Mouse (Mus musculus): ENCODE results near the gene Disp2. TPM values are rescaled to one million over a fixed set of nuclear protein-coding genes. Genes with fewer than 3 reads are reported as not detected.

Gene Disp2
- polyA plus RNA-seq, 1 experiment from 2014 or later = 0.14 TPM

DNA sequence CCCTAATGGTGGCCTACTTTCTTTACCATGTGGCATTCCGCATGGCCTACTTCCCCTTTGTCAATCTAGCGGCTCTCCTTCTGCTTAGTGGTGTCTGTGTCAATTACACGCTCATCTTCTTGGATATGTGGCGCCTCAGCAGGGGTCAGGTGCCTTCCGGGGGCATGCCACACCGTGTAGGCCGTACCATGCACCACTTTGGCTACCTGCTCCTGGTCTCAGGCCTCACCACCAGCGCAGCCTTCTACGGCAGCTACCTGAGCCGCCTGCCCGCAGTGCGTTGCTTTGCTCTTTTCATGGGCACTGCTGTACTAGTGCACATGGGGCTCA lies 10.7 kb downstream of the Disp2 start:
- Histone ChIP-seq H3K27ac (no peak overlapping the region), H3K4me2 (peak overlapping the region; percentile 39), H3K9ac (replicated peaks) (no peak overlapping the region), H3K4me3 (replicated peaks) (0 out of 2 replicates have a peak overlapping the region, but pooled peaks have one; percentile 5), H3K9me3 (no peaks in the 10 kb centered on the region), H3K4me1 (replicated peaks) (peaks cover 6% of the 10 kb centered on the region; the same call in 1 of the 2 replicates), H3K36me3 (no peaks in the 10 kb centered on the region), H3K27me3 (peaks cover 43% of the 10 kb centered on the region)
- peak; percentile 27; the same call in 1 of the 2 replicates for ATAC-seq (ENCODE audit: insufficient number of reproducible peaks, insufficient read depth, low FRiP score, low TSS enrichment, low read depth)
- WGBS = 59% methylated on average over 12 of the region's 12 CpGs

DNA sequence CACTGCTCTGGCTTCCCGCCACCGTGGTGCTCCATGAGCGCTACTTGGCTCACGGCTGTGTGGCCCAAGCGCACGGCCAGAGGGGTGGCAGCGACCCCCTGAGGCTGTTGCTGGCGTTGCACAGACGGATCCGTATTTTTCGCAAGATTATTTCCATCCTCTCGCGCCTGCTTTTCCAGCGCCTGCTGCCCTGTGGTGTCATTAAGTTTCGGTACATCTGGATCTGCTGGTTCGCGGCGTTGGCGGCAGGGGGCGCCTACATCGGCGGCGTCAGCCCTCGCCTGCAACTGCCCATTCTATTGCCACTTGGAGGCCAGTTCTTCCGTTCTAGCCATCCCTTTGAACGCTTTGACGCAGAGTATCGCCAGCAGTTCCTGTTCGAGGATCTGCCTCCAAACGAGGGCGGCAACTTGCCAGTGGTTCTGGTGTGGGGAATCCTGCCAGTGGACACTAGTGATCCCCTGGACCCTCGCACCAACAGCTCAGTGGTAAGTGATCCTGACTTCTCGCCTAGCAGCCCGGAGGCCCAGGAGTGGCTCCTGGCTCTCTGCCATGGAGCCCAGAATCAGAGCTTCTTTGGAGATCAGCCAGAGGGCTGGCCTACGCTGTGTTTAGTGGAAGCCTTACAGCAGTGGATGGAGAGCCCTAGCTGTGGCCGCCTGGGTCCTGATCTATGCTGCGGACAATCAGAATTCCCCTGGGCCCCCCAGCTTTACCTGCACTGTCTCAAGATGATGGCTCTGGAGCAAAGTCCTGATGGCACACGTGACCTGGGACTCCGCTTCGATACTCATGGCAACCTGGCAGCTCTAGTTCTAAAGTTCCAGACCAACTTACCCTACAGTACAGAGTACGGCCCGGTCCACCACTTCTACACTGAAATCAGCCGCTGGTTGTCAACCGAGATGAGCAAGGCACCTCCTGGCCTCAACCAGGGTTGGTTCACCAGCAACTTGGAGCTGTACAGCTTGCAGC lies 11.3 kb downstream of the Disp2 start:
- H3K36me3 ChIP-seq = no peaks in the 10 kb centered on the region
- peaks cover 6% of the 10 kb centered on the region; the same call in 1 of the 2 replicates for H3K4me1 ChIP-seq (replicated peaks)
- H3K9me3 ChIP-seq = no peaks in the 10 kb centered on the region
- peak overlapping the region; percentile 39 for H3K4me2 ChIP-seq
- H3K27ac ChIP-seq = no peak overlapping the region
- peak overlapping the region; percentile 5; the same call in 1 of the 2 replicates for H3K4me3 ChIP-seq (replicated peaks)
- peaks cover 42% of the 10 kb centered on the region for H3K27me3 ChIP-seq
- H3K9ac ChIP-seq (replicated peaks) = peak overlapping the region; percentile 27
- 24% methylated on average over 44 of the region's 44 CpGs for WGBS
- peak; percentile 43 for ATAC-seq (ENCODE audit: insufficient number of reproducible peaks, insufficient read depth, low FRiP score, low TSS enrichment, low read depth)

DNA sequence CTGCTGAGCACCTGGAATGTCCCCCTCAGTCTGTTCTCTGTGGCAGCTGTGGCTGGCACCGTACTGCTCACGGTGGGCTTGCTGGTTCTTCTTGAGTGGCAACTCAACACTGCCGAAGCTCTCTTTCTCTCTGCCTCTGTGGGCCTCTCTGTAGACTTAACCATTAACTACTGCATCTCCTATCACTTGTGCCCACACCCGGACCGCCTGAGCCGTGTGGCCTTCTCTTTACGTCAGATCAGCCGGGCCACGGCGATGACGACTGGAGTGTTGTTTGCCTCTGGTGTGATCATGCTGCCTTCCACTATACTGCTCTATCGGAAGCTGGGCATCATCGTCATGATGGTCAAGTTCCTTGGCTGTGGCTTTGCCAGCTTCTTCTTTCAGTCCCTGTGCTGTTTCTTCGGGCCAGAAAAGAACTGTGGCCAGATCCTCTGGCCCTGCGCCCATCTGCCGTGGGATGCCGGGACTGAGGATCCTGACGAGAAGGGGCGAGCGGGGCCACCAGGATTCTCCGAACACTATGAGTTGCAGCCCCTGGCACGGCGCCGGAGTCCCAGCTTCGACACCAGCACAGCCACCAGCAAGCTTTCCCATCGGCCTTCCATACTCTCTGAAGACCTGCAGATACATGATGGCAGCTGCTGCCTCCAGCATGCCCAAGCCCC lies 12.2 kb downstream of the Disp2 start:
- 95% methylated on average over 26 of the region's 26 CpGs for WGBS
- ATAC-seq (ENCODE audit: insufficient number of reproducible peaks, insufficient read depth, low FRiP score, low TSS enrichment, low read depth) = no peak

DNA sequence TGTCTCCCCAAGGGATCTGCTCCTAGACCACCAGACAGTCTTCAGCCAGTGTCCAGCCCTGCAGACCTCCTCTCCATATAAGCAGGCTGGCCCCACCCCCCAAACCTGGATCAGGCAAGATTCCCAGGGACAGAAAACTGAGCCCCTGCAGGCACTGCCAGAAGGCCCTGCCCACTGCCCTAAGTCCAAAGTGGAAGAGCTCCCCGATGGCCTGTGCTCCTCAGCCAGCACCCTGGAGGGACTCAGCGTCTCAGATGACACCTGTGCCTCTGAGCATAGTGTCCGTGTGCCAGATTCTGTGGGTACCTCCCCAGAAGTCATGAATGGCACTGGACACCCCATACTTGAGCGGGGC lies 12.7 kb downstream of the Disp2 start:
- ATAC-seq (ENCODE audit: insufficient number of reproducible peaks, insufficient read depth, low FRiP score, low TSS enrichment, low read depth) = no peak
- Histone ChIP-seq H3K36me3 (no peaks in the 10 kb centered on the region), H3K27ac (no peak overlapping the region), H3K4me3 (replicated peaks) (no peak overlapping the region), H3K4me2 (no peak overlapping the region), H3K9ac (replicated peaks) (no peak overlapping the region), H3K4me1 (replicated peaks) (peaks cover 6% of the 10 kb centered on the region; the same call in 1 of the 2 replicates), H3K27me3 (peaks cover 44% of the 10 kb centered on the region), H3K9me3 (no peaks in the 10 kb centered on the region)
- WGBS = 84% methylated on average over 4 of the region's 4 CpGs

More for the DNA sequence above, 12.2 kb downstream of the Disp2 start:
- H3K9me3 ChIP-seq = no peaks in the 10 kb centered on the region
- H3K4me1 ChIP-seq (replicated peaks) = peaks cover 6% of the 10 kb centered on the region; the same call in 1 of the 2 replicates
- H3K36me3 ChIP-seq = no peaks in the 10 kb centered on the region
- peaks cover 44% of the 10 kb centered on the region for H3K27me3 ChIP-seq
- no peak overlapping the region for H3K9ac ChIP-seq (replicated peaks)
- H3K27ac ChIP-seq = no peak overlapping the region
- no peak overlapping the region for H3K4me3 ChIP-seq (replicated peaks)
- no peak overlapping the region for H3K4me2 ChIP-seq

DNA sequence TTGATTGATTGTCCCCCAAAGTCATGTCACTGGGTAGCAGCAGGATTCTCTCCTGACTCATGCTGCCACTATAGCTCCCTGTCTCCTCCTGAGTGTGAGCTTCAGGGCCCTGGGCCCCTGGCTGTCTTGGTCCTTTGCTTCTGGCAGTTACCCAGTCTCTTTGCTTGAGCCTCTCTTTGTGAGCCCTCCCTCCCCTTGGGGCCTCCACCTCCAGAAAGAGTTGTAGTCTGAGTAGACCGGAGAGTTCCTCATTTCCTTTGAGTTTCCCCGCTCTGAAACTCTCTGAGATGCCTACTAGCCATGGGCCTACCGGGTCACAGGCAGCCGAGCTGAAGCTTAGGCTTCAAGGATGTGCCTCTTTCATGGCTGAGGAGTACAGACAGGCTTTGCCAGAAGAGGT lies 14.1 kb downstream of the Disp2 start:
- ATAC-seq (ENCODE audit: insufficient number of reproducible peaks, insufficient read depth, low FRiP score, low TSS enrichment, low read depth) = no peak
- H3K36me3 ChIP-seq = no peaks in the 10 kb centered on the region
- no peak overlapping the region for H3K4me2 ChIP-seq
- H3K9ac ChIP-seq (replicated peaks) = no peak overlapping the region
- peaks cover 6% of the 10 kb centered on the region; the same call in 1 of the 2 replicates for H3K4me1 ChIP-seq (replicated peaks)
- peaks cover 44% of the 10 kb centered on the region for H3K27me3 ChIP-seq
- no peak overlapping the region for H3K4me3 ChIP-seq (replicated peaks)
- WGBS = 82% methylated on average over 4 of the region's 4 CpGs
- H3K9me3 ChIP-seq = 0 out of 2 replicates have a peak, but pooled peaks cover 3% of the 10 kb centered on the region
- H3K27ac ChIP-seq = no peak overlapping the region

DNA sequence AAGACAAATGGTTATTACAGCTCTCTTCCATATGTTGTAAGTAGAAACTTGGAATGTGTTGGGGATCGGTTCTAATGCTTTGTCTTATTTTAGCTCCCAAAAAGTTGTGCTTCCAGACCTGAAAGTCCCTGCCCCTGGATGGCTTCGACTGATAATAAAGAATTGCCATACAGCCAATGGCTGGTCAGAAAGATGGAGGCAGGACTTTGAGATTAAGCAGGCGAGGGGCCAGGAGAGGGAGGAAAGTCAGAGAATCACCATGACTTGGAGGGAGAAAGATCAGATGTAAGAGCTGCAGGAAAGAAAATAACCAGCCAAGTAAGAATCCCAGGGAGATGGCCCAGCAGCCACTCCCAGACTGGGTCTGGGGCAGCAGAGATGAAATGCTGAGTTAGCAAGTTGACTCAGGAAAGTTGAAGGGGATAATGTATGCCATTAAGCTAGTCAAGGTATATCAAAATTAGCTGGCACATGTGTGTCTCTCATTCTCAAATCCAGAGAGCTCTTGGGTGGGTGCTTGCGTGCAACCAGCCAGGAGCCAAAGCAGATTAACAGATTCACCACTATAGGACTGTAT lies 23.1 kb downstream of the Disp2 start:
- Histone ChIP-seq H3K9ac (replicated peaks) (no peak overlapping the region), H3K4me2 (no peak overlapping the region), H3K36me3 (no peaks in the 10 kb centered on the region), H3K27ac (no peak overlapping the region), H3K4me3 (replicated peaks) (no peak overlapping the region), H3K4me1 (replicated peaks) (no peaks in the 10 kb centered on the region), H3K27me3 (0 out of 2 replicates have a peak, but pooled peaks cover 4% of the 10 kb centered on the region), H3K9me3 (0 out of 2 replicates have a peak, but pooled peaks cover 3% of the 10 kb centered on the region)
- WGBS = 64% methylated on average over 4 of the region's 4 CpGs
- no peak for ATAC-seq (ENCODE audit: insufficient number of reproducible peaks, insufficient read depth, low FRiP score, low TSS enrichment, low read depth)

DNA sequence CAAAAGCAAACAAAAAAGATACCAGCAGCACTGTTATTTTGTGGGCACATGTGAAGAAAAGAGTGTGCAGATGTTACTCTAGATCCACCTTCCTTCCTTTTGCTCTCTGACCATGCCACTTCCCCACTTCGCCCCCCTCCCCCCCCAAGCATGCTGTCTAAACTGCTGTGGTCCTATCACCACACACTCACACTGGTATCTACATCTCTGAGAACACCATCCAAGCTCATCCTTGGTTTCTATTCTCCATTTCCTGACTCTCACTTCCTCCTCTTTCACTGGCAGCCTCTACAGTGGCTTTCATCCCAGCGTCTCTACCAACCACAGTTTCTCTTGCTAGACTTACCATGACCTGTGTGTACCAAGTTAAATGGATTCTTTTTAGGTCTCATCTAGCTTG lies 25.0 kb downstream of the Disp2 start:
- H3K9ac ChIP-seq (replicated peaks) = no peak overlapping the region
- no peaks in the 10 kb centered on the region for H3K36me3 ChIP-seq
- H3K4me3 ChIP-seq (replicated peaks) = no peak overlapping the region
- no peak overlapping the region for H3K27ac ChIP-seq
- 75% methylated on average over 2 of the region's 2 CpGs for WGBS
- no peak for ATAC-seq (ENCODE audit: insufficient number of reproducible peaks, insufficient read depth, low FRiP score, low TSS enrichment, low read depth)
- H3K4me1 ChIP-seq (replicated peaks) = no peaks in the 10 kb centered on the region
- no peaks in the 10 kb centered on the region for H3K9me3 ChIP-seq
- H3K4me2 ChIP-seq = no peak overlapping the region
- 0 out of 2 replicates have a peak, but pooled peaks cover 4% of the 10 kb centered on the region for H3K27me3 ChIP-seq

DNA sequence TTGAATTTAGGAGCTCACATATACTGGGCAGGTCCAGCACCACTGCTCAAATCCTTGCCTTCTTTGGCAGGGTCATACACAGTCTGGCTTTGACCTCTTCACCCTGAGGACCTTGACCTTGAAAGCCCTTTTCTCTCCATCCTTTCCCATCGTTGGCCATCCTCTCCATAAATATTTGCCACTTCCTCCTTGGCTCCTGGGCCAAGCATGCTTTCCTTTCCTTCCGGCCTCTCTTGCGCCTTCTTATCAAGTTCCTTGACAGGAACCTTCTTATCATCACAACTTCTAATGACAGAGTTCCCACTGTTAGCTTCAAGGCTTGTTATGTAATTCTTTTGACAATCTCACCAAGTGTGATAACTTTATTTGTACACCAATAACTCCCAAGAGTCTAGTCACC lies 25.6 kb downstream of the Disp2 start:
- no peak overlapping the region for H3K9ac ChIP-seq (replicated peaks)
- H3K36me3 ChIP-seq = no peaks in the 10 kb centered on the region
- 0 out of 2 replicates have a peak, but pooled peaks cover 4% of the 10 kb centered on the region for H3K27me3 ChIP-seq
- H3K4me1 ChIP-seq (replicated peaks) = no peaks in the 10 kb centered on the region
- no peak overlapping the region for H3K4me2 ChIP-seq
- no peaks in the 10 kb centered on the region for H3K9me3 ChIP-seq
- 74% methylated on average over 3 of the region's 3 CpGs for WGBS
- no peak overlapping the region for H3K27ac ChIP-seq
- no peak for ATAC-seq (ENCODE audit: insufficient number of reproducible peaks, insufficient read depth, low FRiP score, low TSS enrichment, low read depth)
- H3K4me3 ChIP-seq (replicated peaks) = no peak overlapping the region

DNA sequence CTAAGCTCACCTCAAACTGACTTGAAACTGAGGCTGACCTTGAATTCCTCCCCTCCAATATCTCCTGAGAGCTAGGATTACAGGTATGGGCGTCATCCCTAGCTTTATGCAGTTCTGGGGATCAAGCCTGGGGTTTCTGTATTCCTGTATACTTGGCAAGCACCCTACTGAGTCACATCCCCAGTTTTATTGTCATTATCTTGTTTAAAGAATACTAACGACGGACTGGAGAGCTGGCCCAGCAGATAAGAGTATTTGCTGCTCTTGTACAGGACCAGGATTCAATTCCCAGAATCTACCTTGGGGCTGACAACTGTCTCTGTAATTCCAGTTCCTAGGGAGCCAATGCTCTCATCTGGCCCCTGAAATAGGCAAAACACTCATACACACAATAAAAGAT lies 26.2 kb downstream of the Disp2 start:
- no peak overlapping the region for H3K4me2 ChIP-seq
- no peak overlapping the region for H3K4me3 ChIP-seq (replicated peaks)
- no peaks in the 10 kb centered on the region for H3K36me3 ChIP-seq
- no peak overlapping the region for H3K9ac ChIP-seq (replicated peaks)
- H3K4me1 ChIP-seq (replicated peaks) = no peaks in the 10 kb centered on the region
- no peak overlapping the region for H3K27ac ChIP-seq
- 36% methylated on average over 3 of the region's 3 CpGs for WGBS
- no peak for ATAC-seq (ENCODE audit: insufficient number of reproducible peaks, insufficient read depth, low FRiP score, low TSS enrichment, low read depth)
- no peaks in the 10 kb centered on the region for H3K9me3 ChIP-seq
- H3K27me3 ChIP-seq = 0 out of 2 replicates have a peak, but pooled peaks cover 4% of the 10 kb centered on the region

DNA sequence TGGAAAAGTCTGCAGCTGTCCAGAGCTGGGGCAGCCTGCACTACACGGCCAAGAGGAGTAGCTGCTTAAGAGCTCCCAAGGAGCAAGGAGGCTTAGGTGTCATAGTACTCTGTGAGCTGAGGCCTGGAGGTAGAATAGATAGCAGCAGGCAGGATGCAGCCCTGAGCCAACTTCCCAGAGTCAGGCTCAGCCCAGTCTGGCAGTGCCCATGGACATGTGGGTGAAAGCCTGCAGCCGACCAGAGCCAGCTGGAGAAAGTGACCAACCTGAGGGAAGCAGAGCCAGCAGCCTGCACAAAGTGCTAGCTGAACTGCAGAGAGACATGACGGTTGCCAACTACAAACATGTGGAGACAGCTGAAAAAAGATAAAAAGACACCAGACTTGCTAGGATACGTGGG lies 27.3 kb downstream of the Disp2 start:
- Histone ChIP-seq H3K4me1 (replicated peaks) (no peaks in the 10 kb centered on the region), H3K27me3 (0 out of 2 replicates have a peak, but pooled peaks cover 4% of the 10 kb centered on the region), H3K4me2 (no peak overlapping the region), H3K9me3 (no peaks in the 10 kb centered on the region), H3K4me3 (replicated peaks) (no peak overlapping the region), H3K9ac (replicated peaks) (no peak overlapping the region), H3K36me3 (no peaks in the 10 kb centered on the region), H3K27ac (no peak overlapping the region)
- 68% methylated on average over 4 of the region's 4 CpGs for WGBS
- ATAC-seq (ENCODE audit: insufficient number of reproducible peaks, insufficient read depth, low FRiP score, low TSS enrichment, low read depth) = no peak

DNA sequence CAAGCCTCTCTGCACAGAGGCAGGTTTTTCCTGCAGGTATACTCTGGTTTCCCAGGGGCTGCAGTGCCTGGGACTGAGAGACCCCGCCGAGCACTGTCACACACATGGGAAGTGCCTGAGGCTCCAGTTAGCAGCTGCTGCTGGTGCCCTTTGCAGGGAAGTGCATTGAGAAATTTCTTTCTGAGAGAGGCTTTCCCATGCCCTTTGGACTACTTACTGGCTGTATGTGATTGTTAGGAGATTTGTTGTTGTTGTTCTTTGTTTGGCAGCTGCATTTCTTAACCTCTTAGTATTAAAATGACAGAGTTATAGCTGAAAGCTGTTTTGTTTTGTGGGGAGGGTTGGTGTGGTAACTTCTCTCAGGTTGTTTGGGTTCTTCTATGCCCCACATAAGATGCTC lies 31.3 kb downstream of the Disp2 start:
- Histone ChIP-seq H3K9me3 (no peaks in the 10 kb centered on the region), H3K4me1 (replicated peaks) (peaks cover 19% of the 10 kb centered on the region)

More for the DNA sequence above, 31.3 kb downstream of the Disp2 start:
- WGBS = 31% methylated on average over 2 of the region's 2 CpGs
- Histone ChIP-seq H3K36me3 (peaks cover 1% of the 10 kb centered on the region; the same call in 1 of the 2 replicates), H3K27me3 (0 out of 2 replicates have a peak, but pooled peaks cover 4% of the 10 kb centered on the region), H3K4me2 (no peak overlapping the region), H3K9ac (replicated peaks) (no peak overlapping the region), H3K4me3 (replicated peaks) (no peak overlapping the region), H3K27ac (no peak overlapping the region)
- ATAC-seq (ENCODE audit: insufficient number of reproducible peaks, insufficient read depth, low FRiP score, low TSS enrichment, low read depth) = no peak
